Mouse (Mus musculus): ENCODE data around the gene Wnt1. TPM values are rescaled to one million over a fixed set of nuclear protein-coding genes. Genes with fewer than 3 reads are reported as not detected.

Wnt1 gene
- polyA plus RNA-seq, 1 experiment = 3.5 TPM

GRCm38 (mm10) chr15:98772511-98773211 lies 17.0 kb upstream of the Wnt1 start:
- H3K27me3 ChIP-seq (ENCODE audit: control insufficient read depth, insufficient read depth, low read length) = peaks cover 2% of the 10 kb centered on the region
- TF ChIP-seq CTCF (IDR thresholded peaks at IDR 0.05; ENCODE audit: control insufficient read depth, insufficient read depth, insufficient replicate concordance, low read depth, low read length) (no peak), POLR2A (IDR thresholded peaks at IDR 0.05; ENCODE audit: control insufficient read depth, low read depth, low read length) (no peak; the same call in 1 of the 2 replicates)
- no peaks in the 10 kb centered on the region for H3K36me3 ChIP-seq (ENCODE audit: control insufficient read depth, insufficient read depth, low read length)
- peaks cover 32% of the 10 kb centered on the region for H3K4me1 ChIP-seq (ENCODE audit: control insufficient read depth, insufficient read depth, low read length)
- peak overlapping the region; percentile 86 for H3K27ac ChIP-seq (ENCODE audit: control insufficient read depth, insufficient read depth, low read depth, low read length)
- H3K4me3 ChIP-seq (ENCODE audit: control insufficient read depth, low read depth, low read length) = peak overlapping the region; percentile 70

- Histone ChIP-seq H3K4me3 (ENCODE audit: control insufficient read depth, low read depth, low read length) (no peak overlapping the region), H3K36me3 (ENCODE audit: control insufficient read depth, insufficient read depth, low read length) (no peaks in the 10 kb centered on the region), H3K27ac (ENCODE audit: control insufficient read depth, insufficient read depth, low read depth, low read length) (no peak overlapping the region), H3K4me1 (ENCODE audit: control insufficient read depth, insufficient read depth, low read length) (peaks cover 35% of the 10 kb centered on the region), H3K27me3 (ENCODE audit: control insufficient read depth, insufficient read depth, low read length) (peaks cover 8% of the 10 kb centered on the region)
- TF ChIP-seq POLR2A (IDR thresholded peaks at IDR 0.05; ENCODE audit: control insufficient read depth, low read depth, low read length) (no peak), CTCF (IDR thresholded peaks at IDR 0.05; ENCODE audit: control insufficient read depth, insufficient read depth, insufficient replicate concordance, low read depth, low read length) (no peak)
These were observed 15.6 kb upstream of the Wnt1 start for GRCm38 (mm10) chr15:98774096-98774495.

GRCm38 (mm10) chr15:98775533-98775932 lies 14.1 kb upstream of the Wnt1 start:
- H3K4me1 ChIP-seq (ENCODE audit: control insufficient read depth, insufficient read depth, low read length) = peaks cover 38% of the 10 kb centered on the region
- H3K27me3 ChIP-seq (ENCODE audit: control insufficient read depth, insufficient read depth, low read length) = peaks cover 8% of the 10 kb centered on the region

GRCm38 (mm10) chr15:98776280-98777004 lies 13.2 kb upstream of the Wnt1 start:
- H3K27ac ChIP-seq (ENCODE audit: control insufficient read depth, insufficient read depth, low read depth, low read length) = no peak overlapping the region
- H3K4me3 ChIP-seq (ENCODE audit: control insufficient read depth, low read depth, low read length) = no peak overlapping the region; the same call in 1 of the 2 replicates
- peaks cover 8% of the 10 kb centered on the region for H3K27me3 ChIP-seq (ENCODE audit: control insufficient read depth, insufficient read depth, low read length)
- H3K4me1 ChIP-seq (ENCODE audit: control insufficient read depth, insufficient read depth, low read length) = peaks cover 40% of the 10 kb centered on the region
- H3K36me3 ChIP-seq (ENCODE audit: control insufficient read depth, insufficient read depth, low read length) = no peaks in the 10 kb centered on the region
- TF ChIP-seq POLR2A (IDR thresholded peaks at IDR 0.05; ENCODE audit: control insufficient read depth, low read depth, low read length) (no peak), CTCF (IDR thresholded peaks at IDR 0.05; ENCODE audit: control insufficient read depth, insufficient read depth, insufficient replicate concordance, low read depth, low read length) (no peak)

More at GRCm38 (mm10) chr15:98775533-98775932, 14.1 kb upstream of the Wnt1 start:
- TF ChIP-seq POLR2A (IDR thresholded peaks at IDR 0.05; ENCODE audit: control insufficient read depth, low read depth, low read length) = no peak
- no peak for TF ChIP-seq CTCF (IDR thresholded peaks at IDR 0.05; ENCODE audit: control insufficient read depth, insufficient read depth, insufficient replicate concordance, low read depth, low read length)
- no peaks in the 10 kb centered on the region for H3K36me3 ChIP-seq (ENCODE audit: control insufficient read depth, insufficient read depth, low read length)
- no peak overlapping the region for H3K27ac ChIP-seq (ENCODE audit: control insufficient read depth, insufficient read depth, low read depth, low read length)
- no peak overlapping the region for H3K4me3 ChIP-seq (ENCODE audit: control insufficient read depth, low read depth, low read length)

- no peak for TF ChIP-seq POLR2A (IDR thresholded peaks at IDR 0.05; ENCODE audit: control insufficient read depth, low read depth, low read length)
- no peak for TF ChIP-seq CTCF (IDR thresholded peaks at IDR 0.05; ENCODE audit: control insufficient read depth, insufficient read depth, insufficient replicate concordance, low read depth, low read length)
- Histone ChIP-seq H3K4me1 (ENCODE audit: control insufficient read depth, insufficient read depth, low read length) (peaks cover 40% of the 10 kb centered on the region), H3K27me3 (ENCODE audit: control insufficient read depth, insufficient read depth, low read length) (peaks cover 8% of the 10 kb centered on the region), H3K4me3 (ENCODE audit: control insufficient read depth, low read depth, low read length) (no peak overlapping the region), H3K27ac (ENCODE audit: control insufficient read depth, insufficient read depth, low read depth, low read length) (no peak overlapping the region), H3K36me3 (ENCODE audit: control insufficient read depth, insufficient read depth, low read length) (no peaks in the 10 kb centered on the region)
These were observed 12.5 kb upstream of the Wnt1 start for GRCm38 (mm10) chr15:98777005-98777616.

GRCm38 (mm10) chr15:98777762-98778161 lies 11.9 kb upstream of the Wnt1 start, which contains the start of gene Wnt10b:
Gene Wnt10b, minus strand, starts transcription at chr15:98778150.
- no peak for TF ChIP-seq CTCF (IDR thresholded peaks at IDR 0.05; ENCODE audit: control insufficient read depth, insufficient read depth, insufficient replicate concordance, low read depth, low read length)
- Histone ChIP-seq H3K36me3 (ENCODE audit: control insufficient read depth, insufficient read depth, low read length) (no peaks in the 10 kb centered on the region), H3K4me1 (ENCODE audit: control insufficient read depth, insufficient read depth, low read length) (peaks cover 35% of the 10 kb centered on the region), H3K27me3 (ENCODE audit: control insufficient read depth, insufficient read depth, low read length) (peaks cover 8% of the 10 kb centered on the region), H3K4me3 (ENCODE audit: control insufficient read depth, low read depth, low read length) (no peak within 1 kb of the TSS), H3K27ac (ENCODE audit: control insufficient read depth, insufficient read depth, low read depth, low read length) (no peak within 1 kb of the TSS)

GRCm38 (mm10) chr15:98778191-98778770 lies 11.4 kb upstream of the Wnt1 start:
- H3K27me3 ChIP-seq (ENCODE audit: control insufficient read depth, insufficient read depth, low read length) = peaks cover 8% of the 10 kb centered on the region
- TF ChIP-seq CTCF (IDR thresholded peaks at IDR 0.05; ENCODE audit: control insufficient read depth, insufficient read depth, insufficient replicate concordance, low read depth, low read length) (no peak), POLR2A (IDR thresholded peaks at IDR 0.05; ENCODE audit: control insufficient read depth, low read depth, low read length) (no peak)
- no peak overlapping the region for H3K27ac ChIP-seq (ENCODE audit: control insufficient read depth, insufficient read depth, low read depth, low read length)
- H3K36me3 ChIP-seq (ENCODE audit: control insufficient read depth, insufficient read depth, low read length) = no peaks in the 10 kb centered on the region
- H3K4me3 ChIP-seq (ENCODE audit: control insufficient read depth, low read depth, low read length) = no peak overlapping the region
- peaks cover 31% of the 10 kb centered on the region for H3K4me1 ChIP-seq (ENCODE audit: control insufficient read depth, insufficient read depth, low read length)
